Mouse (Mus musculus) liver, postnatal 0 days (tissue): Measurements from ENCODE around the gene Tec. TPM values are rescaled to one million over a fixed set of nuclear protein-coding genes. Genes with fewer than 3 reads are reported as not detected.

Source experiments
- ATAC-seq: fragments of 200-750 bp; cut with Nextera tagmentation; 2 replicates; pipeline ENCODE4 v1.8.0; 2017; ENCODE audit warnings: mild to moderate bottlenecking, moderate library complexity
- DNase-seq: peaks from one replicate; pipeline ENCODE4 v3.0.0-alpha.2; 2016
- H3K27ac ChIP-seq: fragments of 300-500 bp; sonication (generic); 2 replicates; pipeline ENCODE4 v1.5.1; 2014; ENCODE audit warnings: antibody characterized with exemption, moderate library complexity, mild to moderate bottlenecking, low read depth
- H3K27me3 ChIP-seq: fragments of 300-500 bp; sonication (generic); 2 replicates; pipeline ENCODE4 v1.6.1; 2014; ENCODE audit warnings: low read length, control low read depth, mixed read lengths; ENCODE audit not compliant: insufficient read depth
- H3K36me3 ChIP-seq: fragments of 300-500 bp; sonication (generic); replicated peaks from 2 replicates; pipeline ENCODE4 v1.6.1; 2014; ENCODE audit warnings: mild to moderate bottlenecking, control low read depth, low read length, moderate library complexity, mixed read lengths; ENCODE audit not compliant: insufficient read depth
- H3K4me1 ChIP-seq: fragments of 300-500 bp; sonication (generic); 2 replicates; pipeline ENCODE4 v1.6.1; 2014; ENCODE audit warnings: antibody characterized with exemption, mild to moderate bottlenecking, control low read depth; ENCODE audit not compliant: insufficient read depth
- H3K4me2 ChIP-seq: fragments of 300-500 bp; sonication (generic); 2 replicates; pipeline ENCODE4 v1.6.1; 2014; ENCODE audit warnings: low read depth, mild to moderate bottlenecking, low read length, moderate library complexity, mixed read lengths
- H3K4me3 ChIP-seq: fragments of 300-500 bp; sonication (generic); 2 replicates; pipeline ENCODE4 v1.5.1; 2014; ENCODE audit warnings: low read depth, low read length
- H3K9ac ChIP-seq: fragments of 300-500 bp; sonication (generic); replicated peaks from 2 replicates; pipeline ENCODE4 v1.6.1; 2014; ENCODE audit warnings: mild to moderate bottlenecking, moderate library complexity
- H3K9me3 ChIP-seq: fragments of 300-500 bp; sonication (generic); 2 replicates; pipeline ENCODE4 v1.6.1; 2016; ENCODE audit warnings: mild to moderate bottlenecking, control low read depth, low read length, mixed read lengths
- CTCF ChIP-seq: sonication (generic); IDR thresholded peaks from 2 replicates; pipeline ENCODE4 v1.5.1; 2016; ENCODE audit warnings: antibody characterized with exemption, low read depth
- EP300 ChIP-seq: IDR thresholded peaks from 2 replicates; pipeline ENCODE4 v1.6.1; 2016; ENCODE audit warnings: antibody characterized with exemption, low read depth, mild to moderate bottlenecking
- WGBS: fragments of 180-500 bp; shearing (Covaris S2); extraction: QIAGEN DNeasy Blood & Tissue Kit; methylation state at CpG from one replicate; pipeline ENCODE4 v1.1.7; 2014; ENCODE audit not compliant: insufficient replicate concordance; 5-methylcytosine and 5-hydroxymethylcytosine counted together
- polyA plus RNA-seq: library from polyadenylated mRNA; unstranded; fragments of >200 nt; fragmentation: Nextera tagmentation; extraction: Ambion mirVana; gene quantifications from 2 replicates; pipeline ENCODE4 v1.2.1, GENCODE M21; 2015

Tec gene
- polyA plus RNA-seq, 1 experiment from 2014 or later: 9.2 TPM

DNA sequence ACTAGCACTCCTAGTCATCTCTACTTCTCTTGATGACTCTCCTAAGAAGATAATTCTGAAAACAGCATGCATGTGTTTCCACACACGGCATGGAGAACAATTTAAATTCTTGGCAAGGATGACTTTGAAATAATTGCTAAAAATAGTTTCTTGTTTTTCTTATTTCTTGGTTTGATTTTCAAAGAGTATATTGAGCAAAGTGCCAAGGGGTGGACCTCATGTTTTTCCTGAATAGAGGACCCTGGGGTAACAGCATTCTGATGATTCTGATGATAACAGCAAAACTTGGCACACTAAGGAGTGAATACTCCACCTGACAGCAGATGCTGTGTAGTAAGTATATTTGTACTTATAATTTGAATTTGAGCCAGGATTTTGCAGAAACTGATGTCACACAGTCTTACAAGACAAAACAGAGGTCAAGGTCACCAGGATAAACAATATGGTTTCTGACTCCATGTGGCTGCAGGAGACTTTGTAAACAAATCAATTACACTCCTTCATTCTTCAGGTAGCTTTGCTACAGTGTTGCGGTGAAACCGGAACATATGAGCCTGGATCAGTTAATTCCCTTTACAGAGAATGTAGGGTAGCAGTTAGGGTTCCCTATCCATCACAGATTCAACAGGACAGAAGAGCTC lies 34.7 kb upstream of the Tec start:
- Histone ChIP-seq H3K9ac (no peak overlapping the region), H3K4me1 (no peaks in the 10 kb centered on the region), H3K36me3 (no peaks in the 10 kb centered on the region), H3K27me3 (no peaks in the 10 kb centered on the region), H3K9me3 (no peaks in the 10 kb centered on the region), H3K4me3 (no peak overlapping the region), H3K27ac (no peak overlapping the region), H3K4me2 (no peak overlapping the region)
- 84% methylated on average over 3 of the region's 3 CpGs for WGBS
- DNase-seq: no peak
- ATAC-seq: no peak
- TF ChIP-seq CTCF: no peak
- TF ChIP-seq EP300: no peak

DNA sequence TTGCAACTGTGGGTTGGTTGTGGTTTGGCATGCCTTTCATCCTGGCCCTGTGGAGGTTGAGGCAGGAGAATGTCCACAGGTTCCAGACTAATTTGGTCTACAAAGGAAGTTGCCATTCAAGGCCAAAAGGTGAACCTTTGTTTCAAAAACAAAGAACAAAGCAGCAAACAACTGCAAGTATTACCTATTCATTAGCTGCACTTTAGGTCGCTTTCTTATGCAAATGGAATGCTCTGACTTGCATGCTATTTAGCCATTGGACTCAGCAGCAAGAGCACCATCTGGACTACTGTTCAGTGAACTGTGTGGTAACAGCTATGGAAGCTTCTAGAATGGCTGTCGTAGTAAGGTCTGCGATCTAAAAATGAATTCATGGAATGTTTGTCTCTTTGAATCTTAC lies 34.0 kb upstream of the Tec start:
- no peak for DNase-seq
- Histone ChIP-seq H3K36me3 (no peaks in the 10 kb centered on the region), H3K9ac (no peak overlapping the region), H3K9me3 (no peaks in the 10 kb centered on the region), H3K27ac (no peak overlapping the region), H3K4me2 (no peak overlapping the region), H3K4me3 (no peak overlapping the region), H3K4me1 (no peaks in the 10 kb centered on the region), H3K27me3 (no peaks in the 10 kb centered on the region)
- 70% methylated on average over 3 of the region's 3 CpGs for WGBS
- TF ChIP-seq CTCF: no peak
- no peak for TF ChIP-seq EP300
- no peak for ATAC-seq

DNA sequence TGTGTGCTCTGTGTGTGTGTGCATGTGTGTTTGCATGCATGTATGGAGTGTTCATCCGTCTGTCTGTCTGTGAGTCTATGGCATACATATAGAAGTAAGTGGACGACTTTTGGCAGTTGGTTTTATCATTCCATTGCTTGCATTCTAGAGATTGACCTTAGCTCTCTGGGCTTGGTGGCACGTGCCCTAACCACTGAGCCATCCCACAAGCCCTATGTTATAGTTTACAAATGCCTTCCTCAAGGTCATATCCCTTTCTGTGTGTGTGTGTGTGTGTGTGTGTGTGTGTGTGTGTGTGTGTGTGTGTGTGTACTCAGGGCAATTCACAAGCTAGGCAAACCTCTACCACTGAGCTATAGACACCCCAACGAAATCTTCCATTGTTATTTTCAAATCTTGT lies 33.6 kb upstream of the Tec start:
- ATAC-seq (no peak), DNase-seq (no peak)
- Histone ChIP-seq H3K36me3 (no peaks in the 10 kb centered on the region), H3K4me3 (no peak overlapping the region), H3K9me3 (no peaks in the 10 kb centered on the region), H3K4me2 (no peak overlapping the region), H3K9ac (no peak overlapping the region), H3K27me3 (no peaks in the 10 kb centered on the region), H3K27ac (no peak overlapping the region), H3K4me1 (no peaks in the 10 kb centered on the region)
- 75% methylated on average over 4 of the region's 4 CpGs for WGBS
- no peak for TF ChIP-seq CTCF
- no peak for TF ChIP-seq EP300

DNA sequence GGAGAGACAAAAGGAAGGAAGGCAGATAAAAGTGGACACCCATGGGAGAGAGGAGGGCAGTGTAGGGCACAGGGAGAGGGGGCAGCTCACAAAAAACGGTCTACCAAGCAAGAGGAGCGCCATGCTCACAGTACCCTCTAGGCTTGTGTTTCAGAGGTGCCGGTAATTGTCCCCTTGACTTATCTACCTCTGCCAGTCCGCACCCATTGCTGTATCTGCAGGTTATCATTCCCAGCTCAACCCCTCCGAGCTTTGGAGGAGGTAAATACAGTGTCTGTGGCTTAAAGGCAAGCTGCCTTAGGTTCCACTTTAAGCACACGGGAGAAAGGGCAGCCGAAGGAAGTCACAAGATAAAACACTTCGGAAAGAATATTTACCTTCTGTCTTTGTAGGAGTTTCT lies 31.0 kb upstream of the Tec start:
- Histone ChIP-seq H3K27ac (no peak overlapping the region), H3K9me3 (no peaks in the 10 kb centered on the region), H3K4me2 (no peak overlapping the region), H3K4me1 (no peaks in the 10 kb centered on the region), H3K4me3 (no peak overlapping the region), H3K36me3 (no peaks in the 10 kb centered on the region), H3K27me3 (no peaks in the 10 kb centered on the region), H3K9ac (no peak overlapping the region)
- TF ChIP-seq CTCF: no peak
- no peak for TF ChIP-seq EP300
- DNase-seq (no peak), ATAC-seq (no peak)
- 54% methylated on average over 8 of the region's 8 CpGs for WGBS

DNA sequence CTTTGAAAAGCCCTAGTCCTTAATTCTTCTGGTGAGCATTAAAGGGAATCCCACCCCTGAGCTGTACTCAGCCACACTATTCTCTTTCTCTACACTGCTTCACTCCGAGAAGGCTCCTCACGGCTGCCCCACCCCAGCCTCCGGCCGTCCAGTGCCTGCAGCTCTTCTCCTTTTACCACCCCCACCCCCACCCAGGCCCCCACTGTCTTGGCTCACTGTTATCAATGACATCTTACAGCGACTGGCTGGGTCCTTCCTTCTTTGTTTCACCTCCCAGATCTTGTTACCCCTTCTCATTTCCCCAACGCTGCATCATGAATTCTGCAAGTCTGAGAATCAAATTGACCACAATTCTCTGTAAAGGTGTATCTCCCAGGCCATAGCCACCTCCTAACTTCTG lies 29.7 kb upstream of the Tec start:
- ATAC-seq (no peak), DNase-seq (no peak)
- H3K9ac ChIP-seq: no peak overlapping the region
- TF ChIP-seq EP300 (no peak), CTCF (no peak)
- H3K4me2 ChIP-seq: no peak overlapping the region
- H3K4me3 ChIP-seq: no peak overlapping the region
- no peaks in the 10 kb centered on the region for H3K4me1 ChIP-seq
- no peaks in the 10 kb centered on the region for H3K36me3 ChIP-seq
- H3K27me3 ChIP-seq: no peaks in the 10 kb centered on the region
- no peaks in the 10 kb centered on the region for H3K9me3 ChIP-seq
- 38% methylated on average over 6 of the region's 6 CpGs for WGBS
- no peak overlapping the region for H3K27ac ChIP-seq

DNA sequence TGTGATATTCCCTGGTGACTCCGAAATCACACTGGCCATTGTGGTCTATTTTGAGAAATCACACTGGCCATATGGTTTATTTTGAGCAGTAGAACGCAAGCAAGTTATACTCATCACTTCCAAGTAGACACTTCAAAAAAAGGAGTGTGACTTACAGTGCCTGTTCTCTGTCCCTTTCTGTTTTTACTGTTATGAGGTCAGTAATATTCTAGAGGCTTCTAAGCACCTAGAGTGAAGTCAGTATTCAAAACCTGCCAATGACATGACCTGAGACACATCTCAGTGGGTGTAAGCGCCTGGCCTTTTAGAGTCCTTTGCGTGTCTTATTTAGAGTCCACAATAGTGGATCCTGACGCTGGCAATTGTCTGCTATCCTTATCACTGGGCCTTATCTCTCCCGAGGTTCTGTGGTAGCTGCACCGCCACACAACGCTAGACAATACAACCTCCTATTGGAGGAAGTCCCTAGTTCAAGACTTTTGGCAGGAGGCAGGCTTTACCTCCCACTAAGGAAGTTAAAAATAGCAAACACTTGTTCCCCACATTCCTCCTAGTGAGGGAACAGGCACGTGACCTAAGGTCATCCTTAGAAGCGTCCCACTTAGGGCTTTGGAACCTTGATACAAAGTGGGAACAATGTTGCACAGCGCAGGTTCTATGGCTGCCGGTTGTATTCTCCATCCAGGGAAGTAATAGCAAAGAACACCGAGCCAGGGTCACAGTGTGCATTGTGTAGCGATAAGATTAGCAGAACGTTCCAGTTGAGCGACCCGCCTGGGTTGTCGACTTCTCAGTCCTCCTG lies 28.4 kb upstream of the Tec start:
- H3K9ac ChIP-seq: no peak overlapping the region
- 48% methylated on average over 18 of the region's 18 CpGs for WGBS
- H3K27ac ChIP-seq: no peak overlapping the region
- ATAC-seq: no peak
- no peak overlapping the region for H3K4me3 ChIP-seq
- no peaks in the 10 kb centered on the region for H3K27me3 ChIP-seq
- no peaks in the 10 kb centered on the region for H3K4me1 ChIP-seq
- H3K4me2 ChIP-seq: peak overlapping the region; percentile 7; the same call in 1 of the 2 replicates
- no peak for DNase-seq
- H3K9me3 ChIP-seq: no peaks in the 10 kb centered on the region
- TF ChIP-seq EP300: no peak
- TF ChIP-seq CTCF: no peak
- H3K36me3 ChIP-seq: no peaks in the 10 kb centered on the region
